Mouse (Mus musculus): Measurements from ENCODE around the gene Napa. TPM values are rescaled to one million over a fixed set of nuclear protein-coding genes. Genes with fewer than 3 reads are reported as not detected.
A peak's percentile ranks its signal among the peaks of the same experiment; 100 is the strongest.

The Napa gene
- polyA plus RNA-seq, 1 experiment from 2014 or later, result 209 TPM

- H3K36me3 ChIP-seq (ENCODE audit: control insufficient read depth, insufficient read depth, low read length), result no peaks in the 10 kb centered on the region
- WGBS, result 65% methylated on average over 1 of the region's 1 CpGs
- no peaks in the 10 kb centered on the region for H3K4me1 ChIP-seq (ENCODE audit: control insufficient read depth, insufficient read depth, low read length)
- no peak overlapping the region for H3K27ac ChIP-seq (replicated peaks; ENCODE audit: low read depth, low read length)
- no peaks in the 10 kb centered on the region for H3K9me3 ChIP-seq (ENCODE audit: control insufficient read depth, low read length)
- no peak overlapping the region for H3K4me2 ChIP-seq (ENCODE audit: low read length)
- DNase-seq (no peak), ATAC-seq (ENCODE audit: low FRiP score, low TSS enrichment) (no peak)
- no peak overlapping the region for H3K4me3 ChIP-seq (replicated peaks; ENCODE audit: low read depth, low read length)
- H3K27me3 ChIP-seq (ENCODE audit: control insufficient read depth, insufficient read depth, low read length), result no peaks in the 10 kb centered on the region
- no peak overlapping the region for H3K9ac ChIP-seq (replicated peaks; ENCODE audit: low read length)
These were observed 18.3 kb upstream of the Napa start for GRCm38 (mm10) chr7:16079947-16080346.

GRCm38 (mm10) chr7:16080581-16080980, 17.7 kb upstream of the Napa start:
- Histone ChIP-seq H3K4me2 (ENCODE audit: low read length) (no peak overlapping the region), H3K36me3 (ENCODE audit: control insufficient read depth, insufficient read depth, low read length) (no peaks in the 10 kb centered on the region), H3K27me3 (ENCODE audit: control insufficient read depth, insufficient read depth, low read length) (no peaks in the 10 kb centered on the region), H3K9ac (replicated peaks; ENCODE audit: low read length) (no peak overlapping the region), H3K27ac (replicated peaks; ENCODE audit: low read depth, low read length) (no peak overlapping the region), H3K4me1 (ENCODE audit: control insufficient read depth, insufficient read depth, low read length) (no peaks in the 10 kb centered on the region), H3K4me3 (replicated peaks; ENCODE audit: low read depth, low read length) (no peak overlapping the region), H3K9me3 (ENCODE audit: control insufficient read depth, low read length) (no peaks in the 10 kb centered on the region)
- ATAC-seq (ENCODE audit: low FRiP score, low TSS enrichment) (no peak), DNase-seq (no peak)
- 71% methylated on average over 4 of the region's 4 CpGs for WGBS

- ATAC-seq (ENCODE audit: low FRiP score, low TSS enrichment) (no peak), DNase-seq (no peak)
- no peaks in the 10 kb centered on the region for H3K27me3 ChIP-seq (ENCODE audit: control insufficient read depth, insufficient read depth, low read length)
- no peaks in the 10 kb centered on the region for H3K36me3 ChIP-seq (ENCODE audit: control insufficient read depth, insufficient read depth, low read length)
- no peaks in the 10 kb centered on the region for H3K4me1 ChIP-seq (ENCODE audit: control insufficient read depth, insufficient read depth, low read length)
- WGBS, result 63% methylated on average over 4 of the region's 4 CpGs
- H3K9ac ChIP-seq (replicated peaks; ENCODE audit: low read length), result no peak overlapping the region
- no peak overlapping the region for H3K27ac ChIP-seq (replicated peaks; ENCODE audit: low read depth, low read length)
- no peaks in the 10 kb centered on the region for H3K9me3 ChIP-seq (ENCODE audit: control insufficient read depth, low read length)
- H3K4me2 ChIP-seq (ENCODE audit: low read length), result no peak overlapping the region
- H3K4me3 ChIP-seq (replicated peaks; ENCODE audit: low read depth, low read length), result no peak overlapping the region
These were observed 14.9 kb upstream of the Napa start for GRCm38 (mm10) chr7:16083361-16083760.

GRCm38 (mm10) chr7:16087587-16087986, 10.7 kb upstream of the Napa start:
- H3K9ac ChIP-seq (replicated peaks; ENCODE audit: low read length), result no peak overlapping the region
- ATAC-seq (ENCODE audit: low FRiP score, low TSS enrichment), result no peak
- H3K36me3 ChIP-seq (ENCODE audit: control insufficient read depth, insufficient read depth, low read length), result no peaks in the 10 kb centered on the region
- no peak for DNase-seq
- H3K27ac ChIP-seq (replicated peaks; ENCODE audit: low read depth, low read length), result no peak overlapping the region
- no peaks in the 10 kb centered on the region for H3K9me3 ChIP-seq (ENCODE audit: control insufficient read depth, low read length)
- 77% methylated on average over 2 of the region's 2 CpGs for WGBS
- H3K4me2 ChIP-seq (ENCODE audit: low read length), result no peak overlapping the region
- no peaks in the 10 kb centered on the region for H3K4me1 ChIP-seq (ENCODE audit: control insufficient read depth, insufficient read depth, low read length)
- H3K4me3 ChIP-seq (replicated peaks; ENCODE audit: low read depth, low read length), result no peak overlapping the region
- no peaks in the 10 kb centered on the region for H3K27me3 ChIP-seq (ENCODE audit: control insufficient read depth, insufficient read depth, low read length)

GRCm38 (mm10) chr7:16094592-16094991, 3.7 kb upstream of the Napa start:
- H3K36me3 ChIP-seq (ENCODE audit: control insufficient read depth, insufficient read depth, low read length), result no peaks in the 10 kb centered on the region
- H3K9me3 ChIP-seq (ENCODE audit: control insufficient read depth, low read length), result no peaks in the 10 kb centered on the region
- no peak overlapping the region for H3K9ac ChIP-seq (replicated peaks; ENCODE audit: low read length)
- no peak overlapping the region for H3K4me2 ChIP-seq (ENCODE audit: low read length)
- H3K27me3 ChIP-seq (ENCODE audit: control insufficient read depth, insufficient read depth, low read length), result no peaks in the 10 kb centered on the region
- WGBS, result 68% methylated on average over 3 of the region's 3 CpGs
- H3K27ac ChIP-seq (replicated peaks; ENCODE audit: low read depth, low read length), result no peak overlapping the region
- ATAC-seq (ENCODE audit: low FRiP score, low TSS enrichment), result no peak
- H3K4me1 ChIP-seq (ENCODE audit: control insufficient read depth, insufficient read depth, low read length), result peaks cover 9% of the 10 kb centered on the region
- H3K4me3 ChIP-seq (replicated peaks; ENCODE audit: low read depth, low read length), result no peak overlapping the region
- no peak for DNase-seq

- Histone ChIP-seq H3K27me3 (ENCODE audit: control insufficient read depth, insufficient read depth, low read length) (no peaks in the 10 kb centered on the region), H3K4me1 (ENCODE audit: control insufficient read depth, insufficient read depth, low read length) (peaks cover 21% of the 10 kb centered on the region), H3K9me3 (ENCODE audit: control insufficient read depth, low read length) (no peaks in the 10 kb centered on the region), H3K27ac (replicated peaks; ENCODE audit: low read depth, low read length) (no peak overlapping the region), H3K9ac (replicated peaks; ENCODE audit: low read length) (peak overlapping the region; percentile 98; the same call in 1 of the 2 replicates), H3K4me3 (replicated peaks; ENCODE audit: low read depth, low read length) (peak overlapping the region; percentile 88), H3K36me3 (ENCODE audit: control insufficient read depth, insufficient read depth, low read length) (peaks cover 18% of the 10 kb centered on the region; the same call in 1 of the 2 replicates), H3K4me2 (ENCODE audit: low read length) (peak overlapping the region; percentile 96)
- no peak for ATAC-seq (ENCODE audit: low FRiP score, low TSS enrichment)
- 90% methylated on average over 4 of the region's 4 CpGs for WGBS
- DNase-seq, result no peak
These were observed 1.6 kb downstream of the Napa start for GRCm38 (mm10) chr7:16099901-16100300.

GRCm38 (mm10) chr7:16101081-16101480, 2.8 kb downstream of the Napa start:
- no peak overlapping the region for H3K9ac ChIP-seq (replicated peaks; ENCODE audit: low read length)
- H3K27ac ChIP-seq (replicated peaks; ENCODE audit: low read depth, low read length), result no peak overlapping the region
- no peak overlapping the region for H3K4me3 ChIP-seq (replicated peaks; ENCODE audit: low read depth, low read length)
- ATAC-seq (ENCODE audit: low FRiP score, low TSS enrichment) (no peak), DNase-seq (no peak)
- no peak overlapping the region for H3K4me2 ChIP-seq (ENCODE audit: low read length)
- no peaks in the 10 kb centered on the region for H3K9me3 ChIP-seq (ENCODE audit: control insufficient read depth, low read length)
- peaks cover 24% of the 10 kb centered on the region for H3K36me3 ChIP-seq (ENCODE audit: control insufficient read depth, insufficient read depth, low read length)
- H3K4me1 ChIP-seq (ENCODE audit: control insufficient read depth, insufficient read depth, low read length), result peaks cover 21% of the 10 kb centered on the region
- no peaks in the 10 kb centered on the region for H3K27me3 ChIP-seq (ENCODE audit: control insufficient read depth, insufficient read depth, low read length)
- 83% methylated on average over 7 of the region's 7 CpGs for WGBS

GRCm38 (mm10) chr7:16101726-16102475, 3.6 kb downstream of the Napa start:
- H3K4me1 ChIP-seq (ENCODE audit: control insufficient read depth, insufficient read depth, low read length), result peaks cover 21% of the 10 kb centered on the region
- no peaks in the 10 kb centered on the region for H3K9me3 ChIP-seq (ENCODE audit: control insufficient read depth, low read length)
- no peak overlapping the region for H3K4me3 ChIP-seq (replicated peaks; ENCODE audit: low read depth, low read length)
- H3K9ac ChIP-seq (replicated peaks; ENCODE audit: low read length), result no peak overlapping the region
- no peak overlapping the region for H3K27ac ChIP-seq (replicated peaks; ENCODE audit: low read depth, low read length)
- WGBS, result 81% methylated on average over 15 of the region's 15 CpGs
- peaks cover 24% of the 10 kb centered on the region for H3K36me3 ChIP-seq (ENCODE audit: control insufficient read depth, insufficient read depth, low read length)
- H3K27me3 ChIP-seq (ENCODE audit: control insufficient read depth, insufficient read depth, low read length), result no peaks in the 10 kb centered on the region
- ATAC-seq (ENCODE audit: low FRiP score, low TSS enrichment) (no peak), DNase-seq (no peak)
- H3K4me2 ChIP-seq (ENCODE audit: low read length), result no peak overlapping the region

GRCm38 (mm10) chr7:16102686-16103226, 4.5 kb downstream of the Napa start:
- no peak overlapping the region for H3K27ac ChIP-seq (replicated peaks; ENCODE audit: low read depth, low read length)

More at GRCm38 (mm10) chr7:16102686-16103226, 4.5 kb downstream of the Napa start:
- no peaks in the 10 kb centered on the region for H3K27me3 ChIP-seq (ENCODE audit: control insufficient read depth, insufficient read depth, low read length)
- H3K4me1 ChIP-seq (ENCODE audit: control insufficient read depth, insufficient read depth, low read length), result peaks cover 21% of the 10 kb centered on the region
- no peaks in the 10 kb centered on the region for H3K9me3 ChIP-seq (ENCODE audit: control insufficient read depth, low read length)
- H3K36me3 ChIP-seq (ENCODE audit: control insufficient read depth, insufficient read depth, low read length), result peaks cover 32% of the 10 kb centered on the region
- H3K4me2 ChIP-seq (ENCODE audit: low read length), result no peak overlapping the region
- DNase-seq (no peak), ATAC-seq (ENCODE audit: low FRiP score, low TSS enrichment) (no peak)
- 95% methylated on average over 5 of the region's 5 CpGs for WGBS
- no peak overlapping the region for H3K4me3 ChIP-seq (replicated peaks; ENCODE audit: low read depth, low read length)
- no peak overlapping the region; the same call in 1 of the 2 replicates for H3K9ac ChIP-seq (replicated peaks; ENCODE audit: low read length)
